13 mouse cellular contexts compared by ENCODE assay signal in the genomic region with DNA sequence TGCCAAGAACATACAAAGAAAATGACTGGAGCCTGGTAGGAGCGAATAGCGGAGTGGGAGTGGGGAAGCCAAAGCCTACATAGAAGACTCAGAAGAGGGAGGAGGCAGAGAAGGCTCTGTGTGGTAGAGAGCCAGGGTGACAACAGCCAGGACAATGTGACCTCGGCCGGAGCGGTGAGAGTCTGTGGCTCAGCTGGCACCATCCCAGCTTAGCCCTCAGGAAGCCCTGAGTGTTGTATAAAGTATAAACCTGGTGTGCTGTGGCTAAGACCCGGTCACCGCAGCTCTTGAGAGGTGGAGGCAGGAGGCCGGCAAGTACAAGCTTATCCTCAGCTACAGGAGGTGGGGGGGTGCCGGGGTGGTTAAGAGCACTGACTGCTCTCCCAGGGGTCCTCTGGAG. TPM values are rescaled to one million over a fixed set of nuclear protein-coding genes. Genes with fewer than 3 reads are reported as not detected.
DNase-seq lines count a peak whose midpoint lies in the region; ATAC-seq lines count a peak whose summit lies in the region.
"Had no signal": no experiment of that assay in that cellular context is flagged by ENCODE, and none has a peak within 500 bp of the region (broad histone marks: within the 10 kb centered on the region; RNA-seq: fewer than 3 reads in every experiment).

No protein-coding gene starts in this region.

- H3K36me3 ChIP-seq in forebrain, embryonic 10.5 days (replicated peaks): peaks cover 22% of the 10 kb centered on the region
- H3K36me3 ChIP-seq in forebrain, embryonic 16.5 days (ENCODE audit: control insufficient read depth, insufficient read depth): peaks cover under 1% of the 10 kb centered on the region
- peaks cover 16% of the 10 kb centered on the region for H3K36me3 ChIP-seq in kidney, embryonic 16.5 days (ENCODE audit: insufficient read depth, low read length)
- H3K36me3 ChIP-seq in kidney, embryonic 14.5 days (ENCODE audit: control insufficient read depth, insufficient read depth, low read length): peaks cover 16% of the 10 kb centered on the region

- H3K4me1 ChIP-seq in forebrain, embryonic 10.5 days: peaks cover 38% of the 10 kb centered on the region
- peaks cover 35% of the 10 kb centered on the region for H3K4me1 ChIP-seq in forebrain, embryonic 16.5 days (replicated peaks; ENCODE audit: control insufficient read depth, insufficient read depth, low read length)
- peaks cover 28% of the 10 kb centered on the region for H3K4me1 ChIP-seq in kidney, embryonic 16.5 days (ENCODE audit: insufficient read depth, low read length)
- peaks cover 17% of the 10 kb centered on the region for H3K4me1 ChIP-seq in kidney, embryonic 14.5 days (ENCODE audit: control insufficient read depth, insufficient read depth, low read length)

- no peak for ATAC-seq in forebrain, embryonic 16.5 days
- ATAC-seq in kidney, embryonic 16.5 days (ENCODE audit: low FRiP score, low TSS enrichment): no peak
- no peak for ATAC-seq in kidney, embryonic 14.5 days (ENCODE audit: low FRiP score, low TSS enrichment)

- no peak for DNase-seq in forebrain, embryonic 10.5 days (ENCODE audit: extremely low spot score, low spot score)
- peak; percentile 96 for DNase-seq in 416B (ENCODE audit: low read depth)
- DNase-seq in cerebellum, postnatal 14 days: peak; percentile 48 to 53
- DNase-seq in ovary, postnatal 36 days (ENCODE audit: low spot score): no peak
- DNase-seq in spleen, postnatal 14 days (ENCODE audit: low spot score in 2 of 2): no peak
- DNase-seq: midbrain, embryonic 14.5 days; right cerebral cortex, postnatal 4 days had no signal

- WGBS in forebrain, embryonic 10.5 days: 81% methylated on average over 9 of the region's 9 CpGs
- 75% methylated on average over 9 of the region's 9 CpGs for WGBS in forebrain, embryonic 16.5 days
- 41% methylated on average over 9 of the region's 9 CpGs for WGBS in kidney, embryonic 16.5 days
- WGBS in kidney, embryonic 14.5 days: 53% methylated on average over 9 of the region's 9 CpGs

- no peaks in the 10 kb centered on the region for H3K27me3 ChIP-seq in forebrain, embryonic 10.5 days (ENCODE audit: poor library complexity, severe bottlenecking)
- H3K27me3 ChIP-seq in forebrain, embryonic 16.5 days (replicated peaks; ENCODE audit: control insufficient read depth, insufficient read depth, low read length): no peaks in the 10 kb centered on the region
- H3K27me3 ChIP-seq in kidney, embryonic 16.5 days (ENCODE audit: insufficient read depth, low read length): no peaks in the 10 kb centered on the region
- H3K27me3 ChIP-seq in kidney, embryonic 14.5 days (ENCODE audit: control insufficient read depth, insufficient read depth, low read length): no peaks in the 10 kb centered on the region

- peak overlapping the region; percentile 25; the same call in 1 of the 2 replicates for H3K27ac ChIP-seq in forebrain, embryonic 10.5 days
- H3K27ac ChIP-seq in forebrain, embryonic 16.5 days (ENCODE audit: low read length): no peak overlapping the region
- H3K27ac ChIP-seq in kidney, embryonic 16.5 days (ENCODE audit: low read length): no peak overlapping the region
- H3K27ac ChIP-seq in kidney, embryonic 14.5 days (ENCODE audit: low read depth, low read length): no peak overlapping the region

- no peaks in the 10 kb centered on the region for H3K9me3 ChIP-seq in forebrain, embryonic 10.5 days
- no peaks in the 10 kb centered on the region for H3K9me3 ChIP-seq in forebrain, embryonic 16.5 days (ENCODE audit: control insufficient read depth, low read length)
- H3K9me3 ChIP-seq in kidney, embryonic 16.5 days (ENCODE audit: low read length): no peaks in the 10 kb centered on the region
- no peaks in the 10 kb centered on the region for H3K9me3 ChIP-seq in kidney, embryonic 14.5 days (ENCODE audit: control insufficient read depth, low read length)

- no peak overlapping the region for H3K4me3 ChIP-seq in forebrain, embryonic 10.5 days
- H3K4me3 ChIP-seq in forebrain, embryonic 16.5 days (replicated peaks; ENCODE audit: low read length): no peak overlapping the region
- H3K4me3 ChIP-seq in kidney, embryonic 16.5 days (ENCODE audit: low read length): no peak overlapping the region
- no peak overlapping the region for H3K4me3 ChIP-seq in kidney, embryonic 14.5 days (ENCODE audit: low read length)

- H3K9ac ChIP-seq in forebrain, embryonic 16.5 days (replicated peaks; ENCODE audit: low read depth, low read length): no peak overlapping the region
- H3K9ac ChIP-seq in kidney, embryonic 16.5 days (replicated peaks; ENCODE audit: low read length): peak overlapping the region; percentile 22; the same call in 1 of the 2 replicates
- H3K9ac ChIP-seq in kidney, embryonic 14.5 days (ENCODE audit: low read depth, low read length): no peak overlapping the region

- H3K4me2 ChIP-seq in forebrain, embryonic 16.5 days (ENCODE audit: low read length): no peak overlapping the region
- H3K4me2 ChIP-seq in kidney, embryonic 16.5 days (replicated peaks; ENCODE audit: low read depth, low read length): no peak overlapping the region
- no peak overlapping the region for H3K4me2 ChIP-seq in kidney, embryonic 14.5 days (replicated peaks; ENCODE audit: low read depth, low read length)

RNA-seq across cellular contexts. Expression of a gene that starts 0.9 kb away (rescaled TPM):
- polyA plus RNA-seq in forebrain, embryonic 10.5 days (2016; fragmentation: Nextera tagmentation; extraction: Ambion mirVana): 919 and 934 TPM in 2 replicates
- polyA plus RNA-seq in forebrain, embryonic 16.5 days (2015; fragmentation: Nextera tagmentation; extraction: Ambion mirVana): 467 and 512 TPM in 2 replicates
- polyA plus RNA-seq in kidney, embryonic 16.5 days (2015; fragmentation: Nextera tagmentation; extraction: Ambion mirVana): 825 and 828 TPM in 2 replicates
- 1,163 and 1,521 TPM in 2 replicates for polyA plus RNA-seq in kidney, embryonic 14.5 days (2014; fragmentation: Nextera tagmentation; extraction: Ambion mirVana)

RNA-seq across cellular contexts. Expression of a gene that starts 2.3 kb away (rescaled TPM):
- polyA plus RNA-seq in forebrain, embryonic 10.5 days (2016; fragmentation: Nextera tagmentation; extraction: Ambion mirVana): not detected in 2 replicates
- not detected in 2 replicates for polyA plus RNA-seq in forebrain, embryonic 16.5 days (2015; fragmentation: Nextera tagmentation; extraction: Ambion mirVana)
- polyA plus RNA-seq in kidney, embryonic 16.5 days (2015; fragmentation: Nextera tagmentation; extraction: Ambion mirVana): not detected in 2 replicates
- not detected in 2 replicates for polyA plus RNA-seq in kidney, embryonic 14.5 days (2014; fragmentation: Nextera tagmentation; extraction: Ambion mirVana)
- polyA plus RNA-seq: heart, embryonic 16.5 days; midbrain, embryonic 14.5 days; neural tube, embryonic 14.5 days; testis, adult 2 months had no signal

RNA-seq across cellular contexts. Expression of a gene that starts 14.0 kb away (rescaled TPM):
- polyA plus RNA-seq in forebrain, embryonic 10.5 days (2016; fragmentation: Nextera tagmentation; extraction: Ambion mirVana): 81.9 and 91.7 TPM in 2 replicates
- 272 and 293 TPM in 2 replicates for polyA plus RNA-seq in forebrain, embryonic 16.5 days (2015; fragmentation: Nextera tagmentation; extraction: Ambion mirVana)
- 81.8 and 84.1 TPM in 2 replicates for polyA plus RNA-seq in kidney, embryonic 16.5 days (2015; fragmentation: Nextera tagmentation; extraction: Ambion mirVana)
- 32.2 and 74.9 TPM in 2 replicates for polyA plus RNA-seq in kidney, embryonic 14.5 days (2014; fragmentation: Nextera tagmentation; extraction: Ambion mirVana)

RNA-seq across cellular contexts. Expression of a gene that starts 18.0 kb away (rescaled TPM):
- 4.3 TPM in 2 replicates for polyA plus RNA-seq in forebrain, embryonic 10.5 days (2016; fragmentation: Nextera tagmentation; extraction: Ambion mirVana)
- polyA plus RNA-seq in forebrain, embryonic 16.5 days (2015; fragmentation: Nextera tagmentation; extraction: Ambion mirVana): 32.9 and 44.2 TPM in 2 replicates
- polyA plus RNA-seq in kidney, embryonic 16.5 days (2015; fragmentation: Nextera tagmentation; extraction: Ambion mirVana): 1.4 and 1.7 TPM in 2 replicates
- 1.3 and 1.7 TPM in 2 replicates for polyA plus RNA-seq in kidney, embryonic 14.5 days (2014; fragmentation: Nextera tagmentation; extraction: Ambion mirVana)

Comparison
In these comparisons a context has a peak if more than half of its experiments do, and no peak if none do; other contexts are left out.
1. DNase-seq: peak in 416B (single experiment) and cerebellum, postnatal 14 days (2 of 2); none in forebrain, embryonic 10.5 days (single experiment), ovary, postnatal 36 days (single experiment) and spleen, postnatal 14 days (0 of 2).